Mouse (Mus musculus): ENCODE measurements around the gene Gm49661.
A peak's percentile ranks its signal among the peaks of the same experiment; 100 is the strongest.

Gm49661 gene

DNA sequence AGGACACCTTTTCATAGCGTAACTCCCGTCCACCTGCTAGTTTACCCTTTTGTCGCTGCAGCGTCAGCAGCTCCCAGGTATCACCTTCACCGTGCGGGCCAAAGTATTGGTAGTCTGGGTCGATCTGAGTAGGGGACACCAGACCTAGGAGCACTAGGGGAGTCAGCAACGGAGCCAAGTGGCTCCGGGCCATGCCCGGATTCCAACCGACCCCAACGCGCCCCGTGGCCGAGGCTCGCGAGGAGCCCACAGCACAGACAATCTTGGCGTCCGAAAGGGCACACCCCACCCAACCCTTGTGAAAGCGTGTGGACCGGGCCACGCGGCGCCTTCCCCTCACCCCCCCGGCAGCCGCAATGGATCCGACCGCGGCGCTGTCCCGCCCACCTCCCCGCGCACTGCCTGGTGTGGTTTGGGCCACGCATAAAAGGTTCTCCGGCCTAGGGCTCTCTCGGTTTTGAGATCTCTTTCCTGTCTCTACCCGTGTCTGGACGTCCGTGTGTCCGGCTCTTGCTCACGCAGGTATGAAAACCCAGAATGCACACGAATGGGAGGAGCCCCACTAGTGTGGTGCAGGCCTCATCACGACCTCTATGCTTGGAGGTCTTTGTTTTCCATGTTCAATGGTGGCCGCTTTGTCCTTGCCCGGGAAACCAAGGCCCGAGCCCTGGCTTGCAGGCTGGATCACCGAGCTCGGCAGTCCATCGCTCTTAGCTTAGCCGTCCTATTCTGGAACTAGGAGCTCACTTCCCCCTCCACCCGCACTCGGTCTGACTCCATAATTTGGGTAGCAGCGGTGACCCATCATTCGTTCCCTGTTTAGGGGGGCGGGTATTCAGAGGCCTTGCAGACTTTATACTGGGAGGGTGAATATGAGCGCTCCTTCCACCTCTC is at the start of gene Gm49661, which contains the start of the genes Prdx2 and Rnaseh2a:
Gene Gm49661 (minus strand): TSS at position 193 of the 894 bp plus-strand sequence.
Gene Prdx2 (plus strand): TSS at position 347 of the 894 bp plus-strand sequence.
Gene Rnaseh2a (minus strand): TSS at position 527 of the 894 bp plus-strand sequence.
- DNase-seq (ENCODE audit: low read depth in 1 of 2, low spot score in 2 of 2) = no peak

DNA sequence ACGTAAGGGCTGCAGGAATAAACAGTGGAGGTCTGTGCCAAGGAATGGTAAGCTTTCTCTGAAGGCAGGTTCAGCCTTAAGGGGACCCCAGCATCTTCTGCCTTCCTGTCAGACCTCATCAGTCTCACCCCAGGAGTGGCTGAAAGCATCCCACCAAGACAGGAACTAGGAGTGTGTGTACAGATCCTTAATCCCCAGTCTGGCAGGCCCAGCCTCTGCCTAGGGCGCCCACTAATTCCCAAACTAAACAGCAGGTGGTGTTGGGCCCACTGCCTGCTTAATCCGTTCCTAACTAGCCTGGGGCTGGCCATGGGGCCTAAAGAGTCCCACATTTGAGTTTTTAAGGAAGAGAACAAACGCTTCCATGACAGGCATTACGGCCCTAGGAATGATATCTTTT is 48.0 kb upstream of the Gm49661 start:
- no peak for DNase-seq (ENCODE audit: low read depth in 1 of 2, low spot score in 2 of 2)

DNA sequence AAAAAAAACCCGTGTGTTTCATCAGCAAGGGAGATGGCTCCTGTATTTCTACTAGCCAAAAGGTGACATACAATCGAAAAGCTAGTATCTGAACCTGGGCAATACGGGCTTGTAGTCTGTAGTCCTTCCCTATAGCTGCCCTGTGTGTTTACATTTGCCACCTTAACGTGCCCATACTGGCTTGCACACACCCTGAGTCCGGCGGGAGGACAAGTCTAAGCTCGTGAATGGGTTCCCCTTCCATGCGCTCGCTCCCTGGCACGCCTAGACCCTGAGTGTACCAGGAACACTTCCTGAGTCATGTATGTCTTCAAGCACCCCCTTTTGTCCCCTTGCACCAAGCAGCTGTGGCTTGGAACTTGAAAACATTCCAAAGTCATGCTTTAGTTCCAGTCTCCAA is 47.5 kb upstream of the Gm49661 start:
- DNase-seq (ENCODE audit: low read depth in 1 of 2, low spot score in 2 of 2) = no peak

DNA sequence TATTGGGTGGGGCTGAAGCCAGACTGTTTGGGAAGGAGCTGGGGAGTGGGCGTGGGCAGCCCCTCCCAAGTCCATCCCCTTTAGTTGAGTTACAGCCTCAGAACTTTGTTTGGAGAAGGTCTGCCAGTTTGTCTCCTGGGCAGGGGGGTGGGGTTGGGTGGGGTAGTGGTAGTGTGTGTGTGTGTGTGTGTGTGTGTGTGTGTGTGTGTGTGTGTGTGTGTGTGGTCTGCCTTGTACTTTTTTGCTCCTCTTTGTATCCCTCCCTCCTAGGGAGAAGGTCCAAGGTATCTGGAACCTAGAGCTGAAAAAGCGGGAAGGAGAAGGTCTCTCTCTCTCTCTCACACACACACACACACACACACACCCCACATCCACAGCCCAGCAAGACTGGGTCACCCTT is 45.2 kb upstream of the Gm49661 start, which contains the start of gene Best2:
Gene Best2 (minus strand): TSS at position 101 of the 400 bp plus-strand sequence.
- DNase-seq (ENCODE audit: low read depth in 1 of 2, low spot score in 2 of 2) = no peak

DNA sequence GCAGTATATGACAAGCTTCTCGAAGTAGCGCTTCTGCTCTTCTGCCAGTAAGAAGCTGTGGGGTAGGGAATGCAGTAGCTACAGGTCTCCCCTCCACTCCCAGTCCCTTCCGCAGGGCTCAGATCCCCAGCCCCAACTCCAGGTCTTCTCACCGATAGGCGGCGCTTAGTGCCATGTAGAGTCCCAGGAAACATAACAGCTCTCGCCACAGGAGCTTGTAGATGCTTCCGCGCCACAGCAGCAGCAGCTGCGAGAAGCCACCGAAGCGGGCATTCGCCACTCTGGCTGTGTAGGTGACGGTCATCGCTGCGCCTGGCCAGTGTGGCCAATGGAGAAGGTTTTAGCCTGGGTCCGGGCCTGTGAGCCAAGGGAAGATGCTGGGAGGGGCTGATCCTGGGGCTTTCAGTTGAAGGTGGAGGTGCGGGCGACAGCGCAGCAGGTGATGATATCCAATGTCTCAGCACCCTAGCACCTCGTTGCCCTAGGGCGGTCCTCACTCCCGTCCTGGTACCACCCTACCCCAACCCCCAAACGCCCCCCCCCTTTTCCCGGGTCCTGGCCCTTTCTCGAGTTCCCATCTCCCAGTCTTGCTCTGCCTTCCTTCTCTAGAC is 44.1 kb upstream of the Gm49661 start:
- peak; percentile 36 to 68 for DNase-seq (ENCODE audit: low read depth in 1 of 2, low spot score in 2 of 2)

DNA sequence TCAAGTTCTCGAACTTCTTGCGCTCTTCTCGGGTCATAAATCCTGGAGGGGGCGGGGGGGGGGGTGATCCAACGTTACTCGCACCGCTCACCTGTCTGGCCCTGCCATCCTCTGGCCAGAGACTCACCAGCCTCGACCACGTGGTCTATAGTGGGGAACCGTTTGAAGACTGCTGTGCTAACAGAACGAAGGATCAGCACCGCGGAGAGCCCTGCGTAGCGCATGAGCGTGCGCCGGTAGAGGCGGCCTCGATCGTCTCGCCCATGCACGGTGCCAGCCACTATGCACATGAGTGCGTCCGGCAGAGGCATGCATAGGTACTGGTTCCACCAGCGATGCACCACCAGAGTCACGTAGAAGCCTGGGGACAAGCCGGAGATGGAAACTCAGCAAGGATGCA is 42.0 kb upstream of the Gm49661 start:
- DNase-seq (ENCODE audit: low read depth in 1 of 2, low spot score in 2 of 2) = no peak

DNA sequence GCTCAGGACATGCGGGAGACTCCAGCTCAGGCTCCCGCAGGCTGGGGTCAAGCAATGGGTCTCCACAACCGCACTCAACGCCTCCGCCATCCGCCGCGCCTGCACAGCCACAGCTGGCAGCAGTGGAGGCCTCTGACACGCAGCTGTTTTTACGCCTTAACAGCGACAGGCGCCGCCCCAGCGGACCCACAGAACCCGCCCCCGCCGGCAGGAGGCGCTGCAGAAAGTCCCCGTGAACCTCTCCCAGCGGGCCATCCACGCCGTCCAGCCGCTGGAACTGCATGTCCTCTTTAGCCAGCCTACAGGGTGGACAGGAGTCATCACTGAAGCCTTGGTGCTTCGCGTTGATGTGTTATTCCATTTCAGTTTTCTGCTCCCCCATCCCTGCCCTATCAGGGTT is 38.5 kb upstream of the Gm49661 start:
- peak in 1 of 2 experiments; percentile 55 for DNase-seq (ENCODE audit: low read depth in 1 of 2, low spot score in 2 of 2)

DNA sequence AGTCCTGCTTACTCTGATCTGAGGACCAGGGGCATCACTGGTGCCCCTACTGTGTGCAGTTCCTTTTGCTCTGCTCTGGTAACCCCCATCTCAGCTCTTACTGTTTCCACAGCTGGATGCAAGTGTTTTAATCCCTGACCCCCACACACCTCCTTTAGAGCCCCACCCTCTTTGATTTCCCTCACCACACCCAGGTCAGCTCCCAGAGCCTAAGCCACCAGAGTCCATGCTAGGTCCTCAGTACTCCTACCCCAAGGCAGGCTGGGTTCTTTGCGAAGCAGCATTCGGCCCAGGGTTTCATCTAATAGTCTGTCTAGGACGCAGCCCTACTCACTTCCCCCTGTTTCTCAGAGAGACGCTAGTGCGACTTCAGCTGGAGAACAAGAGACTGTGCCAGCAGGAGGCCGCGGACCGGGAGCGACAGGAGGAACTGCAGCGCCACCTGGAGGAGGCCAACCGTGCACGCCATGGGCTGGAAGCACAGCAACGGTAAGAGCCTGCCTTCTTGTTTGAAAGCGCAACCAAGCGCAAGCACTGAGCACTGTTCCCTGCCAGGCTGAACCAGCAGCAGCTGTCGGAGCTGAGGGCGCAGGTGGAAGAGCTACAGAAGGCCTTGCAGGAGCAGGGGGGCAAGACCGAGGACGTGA is 28.5 kb upstream of the Gm49661 start:
- DNase-seq (ENCODE audit: low read depth in 1 of 2, low spot score in 2 of 2) = peak; percentile 85 to 90

DNA sequence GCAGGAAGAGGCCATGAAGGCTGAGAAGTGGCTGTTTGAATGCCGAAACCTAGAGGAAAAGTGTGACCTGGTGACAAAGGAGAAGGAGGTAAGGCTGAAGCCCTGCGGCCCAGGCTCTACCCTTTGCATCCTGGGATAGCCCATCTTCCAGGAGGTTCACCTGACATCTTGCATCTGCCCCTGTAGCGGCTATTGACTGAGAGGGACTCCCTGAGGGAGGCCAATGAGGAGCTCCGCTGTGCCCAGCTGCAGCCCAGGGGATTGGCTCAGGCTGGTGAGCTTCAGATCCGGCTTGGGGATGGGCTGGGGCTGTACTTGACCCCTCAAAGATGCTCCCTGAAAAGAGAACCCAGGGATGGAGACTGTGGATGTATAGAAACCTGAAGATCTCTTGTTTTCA is 27.7 kb upstream of the Gm49661 start:
- no peak for DNase-seq (ENCODE audit: low read depth in 1 of 2, low spot score in 2 of 2)

DNA sequence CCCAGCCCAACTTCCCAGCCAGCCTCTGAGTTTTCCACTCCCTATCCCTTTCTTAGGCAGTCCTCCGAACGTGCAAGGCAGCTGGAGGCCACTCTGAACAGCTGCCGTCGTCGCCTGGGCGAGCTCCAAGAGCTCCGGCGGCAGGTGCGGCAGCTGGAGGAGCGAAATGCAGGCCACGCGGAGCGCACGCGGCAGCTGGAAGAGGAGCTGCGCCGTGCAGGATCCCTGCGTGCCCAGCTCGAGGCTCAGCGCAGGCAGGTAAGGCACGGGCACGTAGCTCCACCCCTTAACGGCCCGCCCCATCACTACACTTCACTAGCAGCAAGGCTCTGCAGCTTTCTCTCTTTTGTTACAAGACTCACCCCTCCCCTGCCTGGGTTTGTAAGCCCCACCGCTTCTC is 26.4 kb upstream of the Gm49661 start:
- no peak for DNase-seq (ENCODE audit: low read depth in 1 of 2, low spot score in 2 of 2)

DNA sequence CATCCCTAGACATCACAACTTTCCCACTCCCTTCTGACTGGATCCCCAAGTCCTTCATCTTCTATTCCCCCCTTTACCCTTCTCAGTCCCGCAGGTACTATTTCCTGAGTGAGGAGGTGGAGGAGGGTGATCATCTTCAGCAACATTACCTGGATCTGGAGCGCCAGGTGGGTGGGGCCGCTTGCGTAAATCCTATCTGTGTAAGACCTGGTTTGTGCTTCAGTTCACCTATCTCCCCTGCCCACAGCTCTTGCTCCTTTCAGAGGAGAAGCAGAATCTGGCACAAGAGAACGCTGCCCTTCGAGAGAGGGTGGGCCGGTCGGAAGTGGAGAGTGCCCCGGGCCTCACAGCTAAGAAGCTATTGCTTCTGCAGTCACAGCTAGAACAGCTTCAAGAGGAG is 25.1 kb upstream of the Gm49661 start:
- DNase-seq (ENCODE audit: low read depth in 1 of 2, low spot score in 2 of 2) = no peak

DNA sequence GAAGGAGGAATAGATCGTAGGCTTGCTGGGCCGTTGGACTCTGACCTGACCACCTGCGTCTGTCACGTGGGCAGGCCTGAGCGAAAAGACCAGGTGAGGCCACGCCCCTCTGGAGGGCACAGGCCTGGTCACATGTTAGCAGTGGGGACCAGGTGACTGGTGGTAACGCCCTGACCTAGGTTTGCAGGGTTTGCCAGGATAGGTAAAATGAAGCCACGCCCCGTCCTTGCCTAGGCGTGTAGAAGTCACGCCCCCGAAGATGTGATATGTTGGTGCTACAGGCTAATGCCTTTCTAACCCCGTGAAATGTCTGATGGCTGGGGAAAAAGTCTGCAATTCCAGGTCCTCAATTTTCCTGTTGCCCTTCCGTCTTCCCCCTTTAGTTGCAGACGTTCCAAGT is 21.6 kb upstream of the Gm49661 start:
- no peak for DNase-seq (ENCODE audit: low read depth in 1 of 2, low spot score in 2 of 2)

DNA sequence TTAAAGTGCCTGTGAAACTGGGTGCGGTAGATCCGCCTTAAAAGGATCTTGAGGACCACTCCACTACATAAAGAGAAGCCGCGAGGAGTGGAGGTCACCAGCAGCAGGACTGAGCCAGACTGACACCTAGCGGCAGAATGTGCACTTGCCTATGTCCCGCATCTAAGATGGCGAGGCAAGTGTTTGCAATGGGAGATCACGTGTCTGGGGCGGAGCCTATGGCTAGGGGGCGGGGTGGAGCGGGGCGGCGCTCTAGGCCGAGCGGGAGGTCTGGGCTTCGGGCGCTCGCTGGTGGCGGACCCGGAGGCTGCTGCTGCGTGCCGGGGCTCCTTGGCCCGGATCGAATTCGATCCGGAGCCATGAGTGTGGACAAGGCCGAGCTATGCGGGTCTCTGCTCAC is 21.1 kb upstream of the Gm49661 start, which contains the start of gene Hook2:
Gene Hook2 (plus strand): TSS at position 255 of the 400 bp plus-strand sequence.
- peak; percentile 91 to 95 for DNase-seq (ENCODE audit: low read depth in 1 of 2, low spot score in 2 of 2)

DNA sequence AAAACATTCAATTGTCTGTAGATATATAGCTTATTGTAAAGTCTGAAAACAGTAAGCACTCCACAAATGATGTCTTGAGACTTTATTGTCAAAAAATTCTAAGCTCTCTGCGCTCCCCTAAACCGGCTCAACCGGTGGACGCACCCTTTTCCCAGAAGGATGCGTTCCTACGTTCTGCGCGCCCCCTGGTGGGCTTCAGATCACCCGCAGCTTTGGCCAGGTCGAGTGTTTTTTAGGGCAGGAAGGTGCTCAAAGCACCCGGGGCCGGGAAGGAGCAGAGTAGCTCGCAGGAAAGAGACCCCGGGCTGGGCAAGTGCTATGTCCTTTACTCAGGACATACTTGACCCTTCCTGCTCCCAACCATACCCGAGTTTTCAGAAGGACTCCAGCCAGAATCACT is 20.6 kb upstream of the Gm49661 start:
- DNase-seq (ENCODE audit: low read depth in 1 of 2, low spot score in 2 of 2) = peak; percentile 79 to 91

DNA sequence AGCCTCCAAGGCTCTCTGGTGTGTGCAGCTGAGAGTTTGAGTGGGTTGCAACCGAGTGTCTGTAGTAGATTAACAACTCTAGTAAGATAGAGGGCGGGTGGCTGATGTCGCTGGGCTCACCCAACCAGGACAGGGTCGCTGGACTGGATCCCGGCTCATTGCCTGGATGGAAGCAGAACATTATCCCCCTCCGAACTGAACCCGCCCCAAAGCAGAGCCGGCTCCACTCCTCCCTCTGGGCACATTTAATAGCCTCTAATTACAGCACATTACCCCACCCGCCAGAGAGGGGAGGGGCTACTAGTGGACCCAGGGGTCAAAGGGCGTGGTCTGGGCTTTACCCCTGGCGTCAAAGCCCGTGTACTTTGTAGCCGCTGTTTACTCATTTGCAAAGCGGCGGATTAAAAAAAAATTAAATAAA is 20.1 kb upstream of the Gm49661 start:
- no peak for DNase-seq (ENCODE audit: low read depth in 1 of 2, low spot score in 2 of 2)

DNA sequence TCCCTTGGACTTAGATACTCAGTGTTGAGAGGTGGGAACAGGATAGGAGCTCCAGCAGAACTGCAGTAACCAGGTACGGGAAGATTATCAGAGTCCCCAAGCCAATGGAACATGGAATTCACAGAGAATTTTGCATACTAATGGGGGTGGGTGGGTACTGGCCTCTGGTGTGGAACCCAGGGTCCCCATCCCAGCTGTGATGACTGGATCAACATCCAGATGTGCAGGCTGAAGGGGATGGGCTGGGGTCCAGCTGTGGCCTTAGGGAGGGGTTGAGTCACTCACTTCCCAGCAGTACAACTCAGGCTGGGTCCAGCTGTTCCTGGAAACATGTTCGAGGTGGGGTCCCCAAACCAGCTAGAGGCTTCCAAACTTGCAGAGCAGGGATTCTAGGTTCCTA is 18.7 kb upstream of the Gm49661 start:
- DNase-seq (ENCODE audit: low read depth in 1 of 2, low spot score in 2 of 2) = no peak

DNA sequence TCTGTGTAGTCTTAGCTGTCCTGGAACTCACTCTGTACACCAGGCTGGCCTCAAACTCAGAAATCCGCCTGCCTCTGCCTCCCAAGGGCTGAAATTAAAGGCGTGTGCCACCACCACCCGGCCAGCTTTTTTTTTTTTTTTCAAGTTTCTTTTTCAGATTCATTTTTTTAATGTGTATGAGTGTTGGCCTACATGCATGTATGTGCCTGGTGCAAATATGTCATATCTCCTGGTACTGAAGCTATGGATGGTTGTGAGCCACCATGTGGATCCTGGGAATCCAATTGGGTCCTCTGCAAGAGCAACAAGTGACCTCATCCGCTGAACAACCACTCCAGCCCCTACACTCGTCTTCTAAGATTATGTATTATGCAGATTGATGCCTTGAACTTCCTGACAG is 18.2 kb upstream of the Gm49661 start:
- no peak for DNase-seq (ENCODE audit: low read depth in 1 of 2, low spot score in 2 of 2)

DNA sequence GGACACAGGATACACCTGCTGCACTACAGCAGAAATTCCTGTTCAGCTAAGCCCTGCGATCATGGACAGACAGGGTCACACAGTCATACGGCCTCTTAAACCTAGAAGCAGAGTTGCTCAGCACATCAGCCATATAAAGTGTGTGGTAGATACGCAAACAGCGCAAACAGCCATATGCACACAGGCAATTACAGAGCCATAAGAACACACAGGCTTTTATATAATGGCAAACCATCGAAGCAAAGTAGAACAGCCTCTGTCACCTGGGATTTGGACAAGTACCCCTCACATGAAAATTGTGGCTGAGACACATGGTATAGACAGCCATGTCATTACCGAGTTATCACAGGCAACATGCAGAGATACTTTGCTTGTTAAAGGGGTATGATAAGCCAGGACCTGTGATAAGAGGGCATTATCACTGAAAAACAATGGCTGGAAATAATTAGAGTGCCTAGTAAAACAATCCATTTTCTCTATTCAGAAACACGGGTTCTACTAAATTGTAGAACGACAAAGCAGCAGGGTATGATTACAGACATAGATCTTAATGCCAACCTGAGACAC is 17.2 kb upstream of the Gm49661 start:
- DNase-seq (ENCODE audit: low read depth in 1 of 2, low spot score in 2 of 2) = no peak

DNA sequence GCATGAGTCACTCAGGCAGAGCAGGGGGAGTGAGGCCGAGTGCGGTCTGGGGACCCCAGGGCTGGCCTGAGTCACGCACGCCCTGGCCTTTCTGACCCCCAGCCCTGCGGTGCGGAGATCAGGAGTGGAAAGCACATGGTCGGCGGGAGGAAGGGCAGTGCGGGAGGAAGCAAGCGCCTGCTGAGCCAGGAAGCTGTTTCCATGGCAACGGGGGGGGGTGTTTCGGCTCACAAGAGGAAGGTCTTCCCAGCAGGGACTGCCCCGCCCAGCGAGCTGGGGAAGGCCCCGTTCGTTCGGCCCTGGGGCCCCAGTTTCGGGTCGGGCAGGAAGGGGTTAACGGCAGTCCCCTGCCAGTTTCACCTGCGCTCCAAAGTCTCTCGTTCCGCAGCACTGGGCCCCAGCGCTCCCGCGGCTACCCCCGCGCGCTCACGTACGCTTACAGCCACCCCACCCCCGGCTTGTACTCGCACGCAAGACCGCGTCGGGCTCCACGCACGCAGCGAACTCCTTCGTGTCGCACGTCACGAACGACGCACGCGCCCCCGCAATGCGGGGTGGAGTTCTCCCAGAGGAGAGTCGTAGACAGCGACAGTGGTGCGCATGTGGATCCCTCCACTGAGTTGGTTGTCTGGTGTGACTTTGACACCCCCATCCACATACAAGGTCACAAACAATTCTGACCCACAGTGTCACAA is 16.6 kb upstream of the Gm49661 start:
- peak; percentile 83 to 94 for DNase-seq (ENCODE audit: low read depth in 1 of 2, low spot score in 2 of 2)

DNA sequence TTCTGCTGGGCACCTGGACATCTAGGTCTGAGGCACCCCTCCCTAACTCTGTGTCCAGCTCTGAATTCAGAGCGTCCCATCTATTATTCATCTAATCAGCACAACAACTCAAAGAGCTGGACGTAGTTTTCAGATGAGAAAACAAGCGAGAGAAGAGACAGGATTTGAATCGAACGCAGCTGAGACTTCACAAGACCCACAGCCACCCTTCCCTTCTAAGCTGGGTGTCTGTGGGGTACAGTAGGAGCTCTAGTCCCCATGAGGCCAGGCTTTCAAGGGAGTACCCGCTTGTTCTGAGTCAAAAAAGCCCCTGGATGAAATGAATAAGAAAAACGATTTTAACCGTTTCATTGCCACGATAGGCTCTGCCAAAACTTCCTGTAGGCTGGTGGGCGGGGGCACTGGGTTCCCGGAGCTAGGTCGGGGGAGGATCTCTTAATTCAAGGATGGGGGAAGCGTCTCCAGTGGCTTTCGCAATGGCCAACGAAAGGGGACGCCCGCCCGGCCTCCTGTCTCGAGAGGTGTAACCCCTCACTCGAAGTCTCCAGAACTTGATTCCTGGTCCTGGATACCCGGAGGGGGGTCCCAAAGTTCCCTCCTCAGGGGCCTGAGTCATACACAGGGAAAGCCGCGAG is 15.9 kb upstream of the Gm49661 start:
- peak in 1 of 2 experiments; percentile 54 for DNase-seq (ENCODE audit: low read depth in 1 of 2, low spot score in 2 of 2)
